Mouse (Mus musculus): ENCODE data around the gene Gm10188. TPM values are rescaled to one million over a fixed set of nuclear protein-coding genes. Genes with fewer than 3 reads are reported as not detected.

Gm10188 gene
- 0.92 TPM in 1 of 2 replicates, not detected in the other for total RNA-seq (2014; rRNA removed)
- polyA plus RNA-seq (2015; fragmentation: Nextera tagmentation; extraction: Ambion mirVana): not detected in 2 replicates

GRCm38 (mm10) chr1:132229667-132230066 lies at the start of gene Gm10188:
Gene Gm10188 (minus strand): TSS chr1:132229767.
- Histone ChIP-seq H3K4me3 (ENCODE audit: low read depth, low read length) (no peak within 1 kb of the TSS), H3K27ac (ENCODE audit: low read depth, low read length) (no peak within 1 kb of the TSS), H3K4me1 (ENCODE audit: insufficient read depth) (no peaks in the 10 kb centered on the region), H3K4me2 (ENCODE audit: low read depth) (no peak within 1 kb of the TSS), H3K27me3 (ENCODE audit: insufficient read depth, low read length) (no peaks in the 10 kb centered on the region), H3K36me3 (ENCODE audit: insufficient read depth) (no peaks in the 10 kb centered on the region), H3K9me3 (ENCODE audit: low read length) (no peaks in the 10 kb centered on the region), H3K9ac (no peak within 1 kb of the TSS)
- ATAC-seq (no peak), DNase-seq (no peak)
- TF ChIP-seq CTCF (IDR thresholded peaks at IDR 0.05; ENCODE audit: low read depth): no peak
- 88% methylated on average over 3 of the region's 3 CpGs for WGBS

- no peak for TF ChIP-seq CTCF (IDR thresholded peaks at IDR 0.05; ENCODE audit: low read depth)
- Histone ChIP-seq H3K27me3 (ENCODE audit: insufficient read depth, low read length) (no peaks in the 10 kb centered on the region), H3K4me1 (ENCODE audit: insufficient read depth) (no peaks in the 10 kb centered on the region), H3K4me3 (ENCODE audit: low read depth, low read length) (no peak overlapping the region), H3K4me2 (ENCODE audit: low read depth) (no peak overlapping the region), H3K27ac (ENCODE audit: low read depth, low read length) (no peak overlapping the region), H3K9me3 (ENCODE audit: low read length) (no peaks in the 10 kb centered on the region), H3K36me3 (ENCODE audit: insufficient read depth) (no peaks in the 10 kb centered on the region), H3K9ac (no peak overlapping the region)
- ATAC-seq (no peak), DNase-seq (no peak)
- 81% methylated on average over 6 of the region's 6 CpGs for WGBS
Measured at GRCm38 (mm10) chr1:132277124-132277523, 47.6 kb upstream of the Gm10188 start.

GRCm38 (mm10) chr1:132276694-132277093 lies 47.1 kb upstream of the Gm10188 start:
- 83% methylated on average over 3 of the region's 3 CpGs for WGBS
- H3K36me3 ChIP-seq (ENCODE audit: insufficient read depth): no peaks in the 10 kb centered on the region

GRCm38 (mm10) chr1:132271237-132271636 lies 41.7 kb upstream of the Gm10188 start:
- H3K4me2 ChIP-seq (ENCODE audit: low read depth): no peak overlapping the region
- H3K9ac ChIP-seq: no peak overlapping the region
- H3K4me3 ChIP-seq (ENCODE audit: low read depth, low read length): no peak overlapping the region
- H3K27me3 ChIP-seq (ENCODE audit: insufficient read depth, low read length): no peaks in the 10 kb centered on the region
- H3K9me3 ChIP-seq (ENCODE audit: low read length): no peaks in the 10 kb centered on the region
- no peak for TF ChIP-seq CTCF (IDR thresholded peaks at IDR 0.05; ENCODE audit: low read depth)
- DNase-seq (no peak), ATAC-seq (no peak)
- no peaks in the 10 kb centered on the region for H3K36me3 ChIP-seq (ENCODE audit: insufficient read depth)
- H3K27ac ChIP-seq (ENCODE audit: low read depth, low read length): no peak overlapping the region
- WGBS: 40% methylated on average over 3 of the region's 3 CpGs
- H3K4me1 ChIP-seq (ENCODE audit: insufficient read depth): peaks cover 5% of the 10 kb centered on the region; the same call in 1 of the 2 replicates

More at GRCm38 (mm10) chr1:132276694-132277093, 47.1 kb upstream of the Gm10188 start:
- Histone ChIP-seq H3K9me3 (ENCODE audit: low read length) (no peaks in the 10 kb centered on the region), H3K4me2 (ENCODE audit: low read depth) (no peak overlapping the region), H3K4me3 (ENCODE audit: low read depth, low read length) (no peak overlapping the region), H3K9ac (no peak overlapping the region), H3K27me3 (ENCODE audit: insufficient read depth, low read length) (no peaks in the 10 kb centered on the region), H3K4me1 (ENCODE audit: insufficient read depth) (no peaks in the 10 kb centered on the region), H3K27ac (ENCODE audit: low read depth, low read length) (no peak overlapping the region)
- no peak for TF ChIP-seq CTCF (IDR thresholded peaks at IDR 0.05; ENCODE audit: low read depth)
- DNase-seq (no peak), ATAC-seq (no peak)

GRCm38 (mm10) chr1:132268418-132269060 lies 39.0 kb upstream of the Gm10188 start:
- ATAC-seq: 0 out of 2 replicates have a peak, but pooled peaks have one; percentile 12
- no peak overlapping the region for H3K9ac ChIP-seq
- DNase-seq: no peak
- no peaks in the 10 kb centered on the region for H3K27me3 ChIP-seq (ENCODE audit: insufficient read depth, low read length)
- H3K4me3 ChIP-seq (ENCODE audit: low read depth, low read length): no peak overlapping the region
- H3K4me2 ChIP-seq (ENCODE audit: low read depth): no peak overlapping the region
- H3K27ac ChIP-seq (ENCODE audit: low read depth, low read length): 0 out of 2 replicates have a peak overlapping the region, but pooled peaks have one; percentile 9
- no peaks in the 10 kb centered on the region for H3K36me3 ChIP-seq (ENCODE audit: insufficient read depth)
- H3K9me3 ChIP-seq (ENCODE audit: low read length): no peaks in the 10 kb centered on the region
- TF ChIP-seq CTCF (IDR thresholded peaks at IDR 0.05; ENCODE audit: low read depth): no peak
- WGBS: 40% methylated on average over 7 of the region's 7 CpGs
- peaks cover 5% of the 10 kb centered on the region; the same call in 1 of the 2 replicates for H3K4me1 ChIP-seq (ENCODE audit: insufficient read depth)

- Histone ChIP-seq H3K4me3 (ENCODE audit: low read depth, low read length) (no peak overlapping the region), H3K4me1 (ENCODE audit: insufficient read depth) (peaks cover 5% of the 10 kb centered on the region; the same call in 1 of the 2 replicates), H3K9me3 (ENCODE audit: low read length) (no peaks in the 10 kb centered on the region), H3K36me3 (ENCODE audit: insufficient read depth) (no peaks in the 10 kb centered on the region), H3K9ac (no peak overlapping the region), H3K4me2 (ENCODE audit: low read depth) (no peak overlapping the region), H3K27me3 (ENCODE audit: insufficient read depth, low read length) (no peaks in the 10 kb centered on the region), H3K27ac (ENCODE audit: low read depth, low read length) (0 out of 2 replicates have a peak overlapping the region, but pooled peaks have one; percentile 9)
- TF ChIP-seq CTCF (IDR thresholded peaks at IDR 0.05; ENCODE audit: low read depth): no peak
- WGBS: 22% methylated on average over 2 of the region's 2 CpGs
- peak; percentile 71 for ATAC-seq
- peak; percentile 34 for DNase-seq
Measured at GRCm38 (mm10) chr1:132267959-132268358, 38.4 kb upstream of the Gm10188 start.

DNA sequence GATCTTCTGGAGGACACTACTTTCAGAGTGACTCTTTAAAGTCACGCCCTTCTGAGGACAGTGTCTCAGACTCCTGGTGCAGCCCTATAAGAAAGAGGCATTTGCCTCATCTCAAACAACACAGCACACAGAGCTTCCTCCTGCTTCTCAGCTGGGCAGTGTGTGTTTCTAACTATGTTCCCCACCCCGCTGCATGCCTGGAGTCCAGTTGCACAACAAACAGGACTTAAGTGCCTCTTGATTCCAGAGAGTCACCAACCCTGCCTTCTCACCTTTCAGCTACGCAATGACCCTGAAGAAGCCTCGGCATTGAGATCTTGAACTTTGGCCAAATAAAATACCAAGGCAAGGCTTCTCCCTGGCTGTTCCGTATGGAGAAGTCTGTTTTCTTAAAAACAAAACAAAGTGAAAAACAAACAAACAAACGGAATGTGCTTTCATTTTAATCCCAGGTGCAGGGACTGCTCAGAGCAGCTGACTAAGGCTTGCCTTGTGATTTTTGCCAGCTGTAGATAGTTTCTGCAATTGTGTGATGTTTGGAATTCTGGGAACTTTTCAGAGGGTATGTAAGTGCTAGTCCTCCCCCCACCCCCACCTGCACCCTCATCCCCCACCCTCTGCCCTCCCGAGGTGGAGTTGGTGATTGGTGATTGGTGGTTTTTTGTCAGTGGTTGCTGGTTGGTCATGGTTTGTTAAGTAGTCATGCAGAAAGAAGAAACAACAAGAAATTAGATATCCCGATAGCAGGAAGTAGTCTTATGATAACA lies 37.4 kb upstream of the Gm10188 start:
- H3K4me3 ChIP-seq (ENCODE audit: low read depth, low read length): no peak overlapping the region
- H3K4me1 ChIP-seq (ENCODE audit: insufficient read depth): peaks cover 5% of the 10 kb centered on the region; the same call in 1 of the 2 replicates
- TF ChIP-seq CTCF (IDR thresholded peaks at IDR 0.05; ENCODE audit: low read depth): no peak
- no peaks in the 10 kb centered on the region for H3K9me3 ChIP-seq (ENCODE audit: low read length)
- H3K36me3 ChIP-seq (ENCODE audit: insufficient read depth): no peaks in the 10 kb centered on the region
- no peak overlapping the region for H3K9ac ChIP-seq
- ATAC-seq (no peak), DNase-seq (no peak)
- no peak overlapping the region for H3K27ac ChIP-seq (ENCODE audit: low read depth, low read length)
- no peaks in the 10 kb centered on the region for H3K27me3 ChIP-seq (ENCODE audit: insufficient read depth, low read length)
- no peak overlapping the region for H3K4me2 ChIP-seq (ENCODE audit: low read depth)
- 67% methylated on average over 8 of the region's 8 CpGs for WGBS

Data from forebrain, postnatal 0 days (tissue).